Mouse (Mus musculus) G1E (cell line): Measurements from ENCODE around the gene Olfr1183.

Source experiments
- CTCF ChIP-seq: IDR thresholded peaks from 2 replicates; pipeline ENCODE4 v1.5.1; 2012; ENCODE audit warnings: low read depth, low read length, inconsistent platforms, mixed read lengths
- GATA1 ChIP-seq: IDR thresholded peaks from 2 replicates; pipeline ENCODE4 v1.6.1; 2012; ENCODE audit warnings: borderline replicate concordance, low read length, inconsistent platforms, mixed read lengths

- TF ChIP-seq CTCF (no peak), GATA1 (no peak)
Measured at GRCm38 (mm10) chr2:88493020-88493419, 38.4 kb downstream of the Olfr1183 start, which contains the start of gene Olfr1185-ps1.
